Mouse (Mus musculus) heart, adult 2 months (tissue): Measurements from ENCODE around the gene Sbf2.
A peak's percentile ranks its signal among the peaks of the same experiment; 100 is the strongest.

Source experiments
- CTCF ChIP-seq: fragments of 200-600 bp; IDR thresholded peaks from 2 replicates; pipeline ENCODE4 v1.8.1; 2022; ENCODE audit warnings: antibody characterized with exemption, mild to moderate bottlenecking, moderate library complexity
- EP300 ChIP-seq: fragments of 200-500 bp; IDR thresholded peaks from 2 replicates; pipeline ENCODE4 v1.6.1; 2011; ENCODE audit warnings: low read depth, low read length, control low read depth; ENCODE audit not compliant: insufficient read depth
- POLR2A ChIP-seq: fragments of 200-500 bp; IDR thresholded peaks from 2 replicates; pipeline ENCODE4 v1.6.1; 2011; ENCODE audit warnings: mild to moderate bottlenecking, low read depth, low read length, control low read depth; ENCODE audit not compliant: insufficient read depth

- TF ChIP-seq CTCF: peak; percentile 84
- no peak for TF ChIP-seq POLR2A
- TF ChIP-seq EP300: 0 out of 2 replicates have a peak, but pooled peaks have one; percentile 38
Measured at GRCm38 (mm10) chr7:110645311-110645710, 30.6 kb upstream of the Sbf2 start.
